Mouse (Mus musculus) midbrain, embryonic 16.5 days (tissue): ENCODE data around the gene Ap4s1. TPM values are rescaled to one million over a fixed set of nuclear protein-coding genes. Genes with fewer than 3 reads are reported as not detected.
A peak's percentile ranks its signal among the peaks of the same experiment; 100 is the strongest.
"Not testable (repeated sequence)": the region's sequence is repeated elsewhere in the genome, so short reads cannot be mapped to it uniquely, and the experiment has no call there.

Experiments used
- ATAC-seq: fragments of 200-750 bp; cut with Nextera tagmentation; 2 replicates; pipeline ENCODE4 v1.8.0; 2017; ENCODE audit warnings: moderate TSS enrichment
- H3K27ac ChIP-seq: fragments of 300-500 bp; sonication (generic); 2 replicates; pipeline ENCODE4 v1.5.1; 2014; ENCODE audit warnings: mild to moderate bottlenecking, low read length, mixed read lengths
- H3K27me3 ChIP-seq: fragments of 300-500 bp; sonication (generic); 2 replicates; pipeline ENCODE4 v1.6.1; 2014; ENCODE audit warnings: low read depth, low read length, mixed read lengths; ENCODE audit not compliant: control insufficient read depth, insufficient read depth
- H3K36me3 ChIP-seq: fragments of 300-500 bp; sonication (generic); 2 replicates; pipeline ENCODE4 v1.6.1; 2014; ENCODE audit warnings: mild to moderate bottlenecking, low read length, moderate library complexity, mixed read lengths; ENCODE audit not compliant: control insufficient read depth, insufficient read depth
- H3K4me1 ChIP-seq: fragments of 300-500 bp; sonication (generic); 2 replicates; pipeline ENCODE4 v1.6.1; 2014; ENCODE audit warnings: mild to moderate bottlenecking, low read length, mixed read lengths; ENCODE audit not compliant: control insufficient read depth, insufficient read depth
- H3K4me2 ChIP-seq: fragments of 300-500 bp; sonication (generic); 2 replicates; pipeline ENCODE4 v1.6.1; 2014; ENCODE audit warnings: mild to moderate bottlenecking, low read length, mixed read lengths
- H3K4me3 ChIP-seq: fragments of 300-500 bp; sonication (generic); 2 replicates; pipeline ENCODE4 v1.5.1; 2014; ENCODE audit warnings: low read depth, mild to moderate bottlenecking, low read length, moderate library complexity, mixed read lengths
- H3K9ac ChIP-seq: fragments of 300-500 bp; sonication (generic); 2 replicates; pipeline ENCODE4 v1.6.1; 2014; ENCODE audit warnings: low read depth, low read length, mixed read lengths
- H3K9me3 ChIP-seq: fragments of 300-500 bp; sonication (generic); replicated peaks from 2 replicates; pipeline ENCODE4 v1.6.1; 2014; ENCODE audit warnings: mild to moderate bottlenecking, low read length, mixed read lengths; ENCODE audit not compliant: control insufficient read depth, poor library complexity, severe bottlenecking
- WGBS: fragments of 180-500 bp; shearing (Covaris S2); extraction: QIAGEN DNeasy Blood & Tissue Kit; methylation state at CpG from one replicate; pipeline ENCODE4 v1.1.7; 2014; 5-methylcytosine and 5-hydroxymethylcytosine counted together
- polyA plus RNA-seq: library from polyadenylated mRNA; unstranded; fragments of >200 nt; fragmentation: Nextera tagmentation; extraction: Ambion mirVana; gene quantifications from 2 replicates; pipeline ENCODE4 v1.2.1, GENCODE M21; 2015

Ap4s1 gene
- 55.0 and 55.7 TPM in 2 replicates for polyA plus RNA-seq

GRCm38 (mm10) chr12:51690893-51691844, at the start of gene Ap4s1:
Ap4s1 (plus strand) TSS chr12:51691033.
- Histone ChIP-seq H3K4me2 (peak within 1 kb of the TSS; percentile 75), H3K9me3 (no peaks in the 10 kb centered on the region), H3K4me1 (peaks cover 20% of the 10 kb centered on the region), H3K4me3 (peak within 1 kb of the TSS; percentile 99), H3K27me3 (no peaks in the 10 kb centered on the region), H3K27ac (peak within 1 kb of the TSS; percentile 100), H3K36me3 (no peaks in the 10 kb centered on the region), H3K9ac (peak within 1 kb of the TSS; percentile 100)
- peak; percentile 76 for ATAC-seq
- WGBS: under 1% methylated on average over 92 of the region's 108 CpGs

GRCm38 (mm10) chr12:51641871-51642270, 49.0 kb upstream of the Ap4s1 start:
- H3K4me2 ChIP-seq: no peak overlapping the region
- H3K9me3 ChIP-seq: no peaks in the 10 kb centered on the region
- 76% methylated on average over 6 of the region's 6 CpGs for WGBS
- H3K9ac ChIP-seq: no peak overlapping the region
- ATAC-seq: no peak
- no peaks in the 10 kb centered on the region for H3K27me3 ChIP-seq
- no peaks in the 10 kb centered on the region for H3K4me1 ChIP-seq
- H3K27ac ChIP-seq: no peak overlapping the region
- peaks cover 2% of the 10 kb centered on the region; the same call in 1 of the 2 replicates for H3K36me3 ChIP-seq
- no peak overlapping the region for H3K4me3 ChIP-seq

- ATAC-seq, H3K4me2 ChIP-seq, H3K36me3 ChIP-seq, H3K9ac ChIP-seq, H3K4me1 ChIP-seq, H3K4me3 ChIP-seq, H3K9me3 ChIP-seq, H3K27me3 ChIP-seq, H3K27ac ChIP-seq: not testable (repeated sequence)
Measured at GRCm38 (mm10) chr12:51649401-51649800, 41.4 kb upstream of the Ap4s1 start.

GRCm38 (mm10) chr12:51655944-51656465, 34.8 kb upstream of the Ap4s1 start:
- WGBS: 83% methylated on average over 1 of the region's 1 CpGs
- H3K36me3 ChIP-seq: no peaks in the 10 kb centered on the region

GRCm38 (mm10) chr12:51663011-51663410, 27.8 kb upstream of the Ap4s1 start:
- no peaks in the 10 kb centered on the region for H3K9me3 ChIP-seq
- no peak overlapping the region for H3K4me2 ChIP-seq
- no peaks in the 10 kb centered on the region for H3K27me3 ChIP-seq
- H3K4me3 ChIP-seq: no peak overlapping the region
- no peak for ATAC-seq
- H3K9ac ChIP-seq: no peak overlapping the region
- H3K36me3 ChIP-seq: no peaks in the 10 kb centered on the region
- no peaks in the 10 kb centered on the region for H3K4me1 ChIP-seq
- H3K27ac ChIP-seq: no peak overlapping the region

More at GRCm38 (mm10) chr12:51655944-51656465, 34.8 kb upstream of the Ap4s1 start:
- H3K27ac ChIP-seq: no peak overlapping the region
- H3K4me2 ChIP-seq: no peak overlapping the region
- no peak overlapping the region for H3K9ac ChIP-seq
- H3K27me3 ChIP-seq: no peaks in the 10 kb centered on the region
- H3K4me1 ChIP-seq: no peaks in the 10 kb centered on the region
- no peaks in the 10 kb centered on the region for H3K9me3 ChIP-seq
- ATAC-seq: no peak
- no peak overlapping the region for H3K4me3 ChIP-seq

- Histone ChIP-seq H3K4me3 (no peak overlapping the region), H3K9ac (no peak overlapping the region), H3K36me3 (no peaks in the 10 kb centered on the region), H3K27me3 (no peaks in the 10 kb centered on the region), H3K4me2 (no peak overlapping the region), H3K4me1 (no peaks in the 10 kb centered on the region), H3K27ac (no peak overlapping the region), H3K9me3 (no peaks in the 10 kb centered on the region)
- ATAC-seq: no peak
Measured at GRCm38 (mm10) chr12:51663908-51664307, 26.9 kb upstream of the Ap4s1 start.

- no peaks in the 10 kb centered on the region for H3K27me3 ChIP-seq
- H3K36me3 ChIP-seq: no peaks in the 10 kb centered on the region
- no peak overlapping the region for H3K4me3 ChIP-seq
- ATAC-seq: no peak
- H3K4me2 ChIP-seq: no peak overlapping the region
- whole genome bisulfite sequencing: 72% methylated on average over 4 of the region's 4 CpGs
- H3K4me1 ChIP-seq: no peaks in the 10 kb centered on the region
- H3K9ac ChIP-seq: no peak overlapping the region
- H3K9me3 ChIP-seq: no peaks in the 10 kb centered on the region
- H3K27ac ChIP-seq: no peak overlapping the region
Measured at GRCm38 (mm10) chr12:51666708-51667430, 24.0 kb upstream of the Ap4s1 start.

- Histone ChIP-seq H3K36me3 (no peaks in the 10 kb centered on the region), H3K4me1 (no peaks in the 10 kb centered on the region; the same call in 1 of the 2 replicates), H3K4me3 (no peak overlapping the region), H3K4me2 (no peak overlapping the region), H3K9me3 (no peaks in the 10 kb centered on the region), H3K27me3 (no peaks in the 10 kb centered on the region), H3K27ac (no peak overlapping the region), H3K9ac (no peak overlapping the region)
- no peak for ATAC-seq
- 24% methylated on average over 5 of the region's 5 CpGs for WGBS
Measured at GRCm38 (mm10) chr12:51671231-51671891, 19.5 kb upstream of the Ap4s1 start.
